In the genomic region with DNA sequence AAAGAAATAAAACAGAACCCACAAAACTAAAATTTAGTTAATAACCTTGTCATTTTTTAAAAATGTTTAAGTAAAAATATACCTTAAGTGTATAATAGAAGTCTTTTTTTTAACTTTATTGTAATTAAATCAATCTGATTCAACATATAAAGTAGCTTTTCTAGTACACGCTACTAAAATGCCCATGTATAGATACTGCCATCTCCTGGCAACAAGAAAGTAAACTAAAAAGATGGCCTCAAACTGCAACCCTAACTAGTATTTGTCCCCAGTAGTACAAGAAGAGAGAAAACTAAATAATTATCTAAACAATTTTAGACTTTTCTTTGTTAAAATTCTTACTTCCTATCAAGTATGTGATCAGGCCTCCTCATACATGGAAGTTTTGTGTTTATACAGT, we compare ENCODE assay signal across 1 mouse cellular context.
TF ChIP-seq lines count a peak whose summit lies in the region.

No protein-coding gene starts in this region.

TF ChIP-seq in MEL, 35 proteins besides CTCF, POLR2A, EP300 and RAD21 (continued from another document):
- no peak for TF ChIP-seq MAFK (IDR thresholded peaks at IDR 0.05; ENCODE audit: borderline replicate concordance, low read depth, low read length)
- no peak for TF ChIP-seq CHD2 (IDR thresholded peaks at IDR 0.05; ENCODE audit: low read length)
- TF ChIP-seq SMC3 (IDR thresholded peaks at IDR 0.05; ENCODE audit: low read depth, low read length) = peak; percentile 41; the same call in 1 of the 2 replicates
TF ChIP-seq in MEL: peak in this region for 1.
